Mouse (Mus musculus) stomach, postnatal 0 days (tissue): ENCODE results near the gene Pkd1. TPM values are rescaled to one million over a fixed set of nuclear protein-coding genes. Genes with fewer than 3 reads are reported as not detected.
A peak's percentile ranks its signal among the peaks of the same experiment; 100 is the strongest.

ENCODE experiments used
- ATAC-seq: fragments of 200-750 bp; cut with Nextera tagmentation; 2 replicates; pipeline ENCODE4 v1.8.0; 2017; ENCODE audit not compliant: low FRiP score, low TSS enrichment
- DNase-seq: peaks from one replicate; pipeline ENCODE4 v3.0.0-alpha.2; 2016; ENCODE audit warnings: low spot score
- H3K27ac ChIP-seq: fragments of 300-500 bp; sonication (generic); replicated peaks from 2 replicates; pipeline ENCODE4 v1.5.1; 2014; ENCODE audit warnings: mild to moderate bottlenecking, control low read depth
- H3K27me3 ChIP-seq: fragments of 300-500 bp; sonication (generic); 2 replicates; pipeline ENCODE4 v1.6.1; 2014; ENCODE audit warnings: low read length; ENCODE audit not compliant: control insufficient read depth, insufficient read depth
- H3K36me3 ChIP-seq: fragments of 300-500 bp; sonication (generic); 2 replicates; pipeline ENCODE4 v1.6.1; 2014; ENCODE audit warnings: low read length, mixed read lengths; ENCODE audit not compliant: control insufficient read depth, insufficient read depth
- H3K4me1 ChIP-seq: fragments of 300-500 bp; sonication (generic); replicated peaks from 2 replicates; pipeline ENCODE4 v1.6.1; 2014; ENCODE audit warnings: antibody characterized with exemption; ENCODE audit not compliant: control insufficient read depth, insufficient read depth
- H3K4me2 ChIP-seq: fragments of 300-500 bp; sonication (generic); replicated peaks from 2 replicates; pipeline ENCODE4 v1.6.1; 2014; ENCODE audit warnings: low read depth, mild to moderate bottlenecking, control low read depth, moderate library complexity
- H3K4me3 ChIP-seq: fragments of 300-500 bp; sonication (generic); 2 replicates; pipeline ENCODE4 v1.5.1; 2014; ENCODE audit warnings: low read depth, low read length, control low read depth
- H3K9ac ChIP-seq: fragments of 300-500 bp; sonication (generic); 2 replicates; pipeline ENCODE4 v1.6.1; 2014; ENCODE audit warnings: mild to moderate bottlenecking, low read length, control low read depth, mixed read lengths
- H3K9me3 ChIP-seq: fragments of 300-500 bp; sonication (generic); 2 replicates; pipeline ENCODE4 v1.6.1; 2016; ENCODE audit warnings: low read length; ENCODE audit not compliant: control insufficient read depth
- CTCF ChIP-seq: IDR thresholded peaks from 2 replicates; pipeline ENCODE4 v1.5.1; 2016; ENCODE audit warnings: antibody characterized with exemption, low read depth, mild to moderate bottlenecking, moderate library complexity
- EP300 ChIP-seq: optimal IDR thresholded peaks from 2 replicates; pipeline ENCODE3; 2016; ENCODE audit warnings: antibody characterized with exemption
- WGBS: fragments of 180-500 bp; shearing (Covaris S2); extraction: QIAGEN DNeasy Blood & Tissue Kit; methylation state at CpG from one replicate; pipeline ENCODE4 v1.1.7; 2014; 5-methylcytosine and 5-hydroxymethylcytosine counted together
- polyA plus RNA-seq: library from polyadenylated mRNA; unstranded; fragments of >200 nt; fragmentation: Nextera tagmentation; extraction: Ambion mirVana; gene quantifications from 2 replicates; pipeline ENCODE4 v1.2.1, GENCODE M21; 2015

The Pkd1 gene
- polyA plus RNA-seq, 1 experiment from 2014 or later: 12.3 TPM

- Histone ChIP-seq H3K4me2 (no peak overlapping the region), H3K27me3 (no peaks in the 10 kb centered on the region), H3K4me3 (no peak overlapping the region), H3K36me3 (peaks cover 12% of the 10 kb centered on the region), H3K9me3 (no peaks in the 10 kb centered on the region), H3K4me1 (peaks cover 10% of the 10 kb centered on the region), H3K9ac (no peak overlapping the region), H3K27ac (no peak overlapping the region)
- 88% methylated on average over 4 of the region's 4 CpGs for WGBS
- TF ChIP-seq EP300: no peak
- TF ChIP-seq CTCF: no peak
- ATAC-seq: no peak
- no peak for DNase-seq
These were observed 14.8 kb downstream of the Pkd1 start for GRCm38 (mm10) chr17:24564422-24564821.

- Histone ChIP-seq H3K9ac (no peak overlapping the region), H3K27me3 (no peaks in the 10 kb centered on the region), H3K27ac (no peak overlapping the region), H3K36me3 (peaks cover 12% of the 10 kb centered on the region), H3K4me3 (no peak overlapping the region), H3K9me3 (no peaks in the 10 kb centered on the region), H3K4me2 (no peak overlapping the region), H3K4me1 (peaks cover 8% of the 10 kb centered on the region; the same call in 1 of the 2 replicates)
- DNase-seq: no peak
- 63% methylated on average over 3 of the region's 3 CpGs for WGBS
- TF ChIP-seq EP300 (no peak), CTCF (no peak)
- ATAC-seq: no peak
These were observed 15.5 kb downstream of the Pkd1 start for GRCm38 (mm10) chr17:24565092-24565491.

GRCm38 (mm10) chr17:24565792-24566191, 16.2 kb downstream of the Pkd1 start:
- ATAC-seq: peak; percentile 27; the same call in 1 of the 2 replicates
- WGBS: 65% methylated on average over 3 of the region's 3 CpGs
- H3K4me3 ChIP-seq: no peak overlapping the region

DNA sequence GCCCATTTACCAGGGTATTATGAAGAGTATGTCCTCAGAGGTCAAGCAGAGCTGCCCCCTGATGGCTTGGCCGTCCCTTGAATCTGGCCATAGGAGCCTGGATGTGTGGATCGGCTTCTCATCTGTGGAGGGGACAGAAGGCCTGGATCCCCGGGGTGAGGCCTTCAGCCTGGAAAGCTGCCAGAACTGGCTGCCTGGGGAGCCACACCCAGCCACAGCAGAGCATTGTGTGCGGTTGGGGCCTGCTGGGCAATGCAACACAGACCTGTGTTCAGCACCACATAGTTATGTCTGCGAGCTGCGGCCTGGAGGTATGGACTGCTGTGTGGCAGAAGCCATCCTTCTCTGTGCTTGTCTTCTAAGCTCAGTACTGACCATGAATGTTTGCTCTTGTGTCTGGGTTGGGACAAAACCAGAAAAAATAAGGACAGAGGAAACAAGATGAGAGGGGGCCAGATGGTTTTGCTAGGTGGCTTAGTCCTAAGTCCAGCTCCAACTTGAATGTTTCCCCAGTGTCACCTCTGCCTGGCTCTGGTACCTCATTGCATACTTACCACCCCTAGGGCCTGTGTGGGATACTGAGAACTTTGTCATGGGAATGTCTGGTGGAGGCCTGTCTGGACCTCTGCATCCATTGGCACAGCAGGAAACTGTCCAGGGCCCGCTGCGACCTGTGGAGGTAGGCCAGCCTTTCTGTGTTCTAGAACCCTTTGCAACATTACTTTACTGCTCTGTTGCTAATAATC, 17.6 kb downstream of the Pkd1 start:
- no peak overlapping the region for H3K4me3 ChIP-seq
- H3K9me3 ChIP-seq: no peaks in the 10 kb centered on the region
- TF ChIP-seq EP300 (no peak), CTCF (no peak)
- peak overlapping the region; percentile 27; the same call in 1 of the 2 replicates for H3K9ac ChIP-seq
- H3K27ac ChIP-seq: peak overlapping the region; percentile 49; the same call in 1 of the 2 replicates
- ATAC-seq: peak; percentile 80
- H3K36me3 ChIP-seq: peaks cover 26% of the 10 kb centered on the region
- DNase-seq: peak; percentile 80
- no peak overlapping the region for H3K4me2 ChIP-seq
- no peaks in the 10 kb centered on the region for H3K27me3 ChIP-seq
- 0 out of 2 replicates have a peak, but pooled peaks cover 3% of the 10 kb centered on the region for H3K4me1 ChIP-seq
- WGBS: 29% methylated on average over 8 of the region's 8 CpGs

More at GRCm38 (mm10) chr17:24565792-24566191, 16.2 kb downstream of the Pkd1 start:
- peaks cover 19% of the 10 kb centered on the region for H3K36me3 ChIP-seq
- no peaks in the 10 kb centered on the region for H3K27me3 ChIP-seq
- TF ChIP-seq CTCF (peak; percentile 22; the same call in 1 of the 2 replicates), EP300 (no peak)
- no peak for DNase-seq
- no peak overlapping the region for H3K4me2 ChIP-seq
- no peaks in the 10 kb centered on the region for H3K9me3 ChIP-seq
- H3K9ac ChIP-seq: no peak overlapping the region
- H3K4me1 ChIP-seq: 0 out of 2 replicates have a peak, but pooled peaks cover 5% of the 10 kb centered on the region
- H3K27ac ChIP-seq: 0 out of 2 replicates have a peak overlapping the region, but pooled peaks have one; percentile 24

GRCm38 (mm10) chr17:24569837-24570236, 20.2 kb downstream of the Pkd1 start:
- Histone ChIP-seq H3K27me3 (no peaks in the 10 kb centered on the region), H3K4me2 (no peak overlapping the region), H3K27ac (no peak overlapping the region), H3K36me3 (peaks cover 29% of the 10 kb centered on the region), H3K4me1 (0 out of 2 replicates have a peak, but pooled peaks cover 3% of the 10 kb centered on the region), H3K9me3 (no peaks in the 10 kb centered on the region), H3K9ac (no peak overlapping the region), H3K4me3 (no peak overlapping the region)
- 93% methylated on average over 4 of the region's 4 CpGs for WGBS
- DNase-seq (no peak), ATAC-seq (no peak)
- no peak for TF ChIP-seq EP300
- no peak for TF ChIP-seq CTCF

GRCm38 (mm10) chr17:24572651-24573245, 23.1 kb downstream of the Pkd1 start:
- Histone ChIP-seq H3K36me3 (peaks cover 32% of the 10 kb centered on the region), H3K27me3 (no peaks in the 10 kb centered on the region), H3K9me3 (no peaks in the 10 kb centered on the region), H3K9ac (no peak overlapping the region), H3K4me3 (no peak overlapping the region), H3K4me1 (no peaks in the 10 kb centered on the region), H3K4me2 (no peak overlapping the region), H3K27ac (no peak overlapping the region)
- ATAC-seq (no peak), DNase-seq (no peak)
- WGBS: 93% methylated on average over 12 of the region's 12 CpGs
- TF ChIP-seq CTCF (no peak), EP300 (no peak)
